Mouse (Mus musculus) neural tube, embryonic 11.5 days (tissue): ENCODE data around the gene Bbx. TPM values are rescaled to one million over a fixed set of nuclear protein-coding genes. Genes with fewer than 3 reads are reported as not detected.
A peak's percentile ranks its signal among the peaks of the same experiment; 100 is the strongest.

Experiments
- ATAC-seq: fragments of 200-750 bp; cut with Nextera tagmentation; 2 replicates; pipeline ENCODE4 v1.8.0; 2017; ENCODE audit warnings: moderate number of reproducible peaks, mild to moderate bottlenecking, moderate TSS enrichment, moderate library complexity; ENCODE audit not compliant: insufficient read depth, low FRiP score, low TSS enrichment
- DNase-seq: peaks from one replicate; pipeline ENCODE4 v3.0.0-alpha.2; 2015; ENCODE audit warnings: low spot score
- H3K27ac ChIP-seq: fragments of 300-500 bp; sonication (generic); 2 replicates; pipeline ENCODE4 v1.5.1; 2014; ENCODE audit warnings: low read depth, mild to moderate bottlenecking, low read length
- H3K27me3 ChIP-seq: fragments of 300-500 bp; sonication (generic); 2 replicates; pipeline ENCODE4 v1.6.1; 2014; ENCODE audit warnings: mild to moderate bottlenecking, low read length, mixed read lengths; ENCODE audit not compliant: control insufficient read depth, insufficient read depth
- H3K36me3 ChIP-seq: fragments of 300-500 bp; sonication (generic); 2 replicates; pipeline ENCODE4 v1.6.1; 2014; ENCODE audit warnings: mild to moderate bottlenecking, low read length, moderate library complexity, mixed read lengths; ENCODE audit not compliant: control insufficient read depth, insufficient read depth
- H3K4me1 ChIP-seq: fragments of 300-500 bp; sonication (generic); 2 replicates; pipeline ENCODE4 v1.6.1; 2014; ENCODE audit warnings: low read length, mixed read lengths; ENCODE audit not compliant: control insufficient read depth, insufficient read depth
- H3K4me2 ChIP-seq: fragments of 300-500 bp; sonication (generic); 2 replicates; pipeline ENCODE4 v1.6.1; 2014; ENCODE audit warnings: low read depth, mild to moderate bottlenecking, moderate library complexity
- H3K4me3 ChIP-seq: fragments of 300-500 bp; sonication (generic); 2 replicates; pipeline ENCODE4 v1.5.1; 2014; ENCODE audit warnings: low read depth, low read length
- H3K9ac ChIP-seq: fragments of 300-500 bp; sonication (generic); 2 replicates; pipeline ENCODE4 v1.6.1; 2014; ENCODE audit warnings: mild to moderate bottlenecking, low read length
- H3K9me3 ChIP-seq: fragments of 300-500 bp; sonication (generic); 2 replicates; pipeline ENCODE4 v1.6.1; 2016; ENCODE audit warnings: low read length; ENCODE audit not compliant: control insufficient read depth
- WGBS: fragments of 180-500 bp; shearing (Covaris S2); extraction: QIAGEN DNeasy Blood & Tissue Kit; methylation state at CpG from one replicate; pipeline ENCODE4 v1.1.7; 2014; 5-methylcytosine and 5-hydroxymethylcytosine counted together
- polyA plus RNA-seq: library from polyadenylated mRNA; unstranded; fragments of >200 nt; fragmentation: Nextera tagmentation; extraction: Ambion mirVana; gene quantifications from 2 replicates; pipeline ENCODE4 v1.2.1, GENCODE M21; 2014

The Bbx gene
- polyA plus RNA-seq, 1 experiment from 2014 or later = 24.0 TPM

GRCm38 (mm10) chr16:50420130-50420529 lies 12.1 kb downstream of the Bbx start:
- ATAC-seq (no peak), DNase-seq (no peak)
- no peaks in the 10 kb centered on the region for H3K36me3 ChIP-seq
- no peak overlapping the region for H3K27ac ChIP-seq
- no peaks in the 10 kb centered on the region for H3K4me1 ChIP-seq
- H3K4me3 ChIP-seq = no peak overlapping the region
- WGBS = 3% methylated on average over 1 of the region's 1 CpGs
- H3K9ac ChIP-seq = no peak overlapping the region
- H3K27me3 ChIP-seq = no peaks in the 10 kb centered on the region
- H3K9me3 ChIP-seq = no peaks in the 10 kb centered on the region
- H3K4me2 ChIP-seq = no peak overlapping the region

- H3K27me3 ChIP-seq = no peaks in the 10 kb centered on the region
- no peaks in the 10 kb centered on the region for H3K36me3 ChIP-seq
- ATAC-seq = no peak
- no peak overlapping the region for H3K27ac ChIP-seq
- H3K9ac ChIP-seq = no peak overlapping the region
- no peaks in the 10 kb centered on the region for H3K9me3 ChIP-seq
- no peak overlapping the region for H3K4me2 ChIP-seq
- DNase-seq = no peak
- WGBS = 83% methylated on average over 8 of the region's 8 CpGs
- no peak overlapping the region for H3K4me3 ChIP-seq
- H3K4me1 ChIP-seq = no peaks in the 10 kb centered on the region
These were observed 16.8 kb downstream of the Bbx start for GRCm38 (mm10) chr16:50415406-50415805.

GRCm38 (mm10) chr16:50402851-50403250 lies 29.3 kb downstream of the Bbx start:
- no peaks in the 10 kb centered on the region for H3K4me1 ChIP-seq
- DNase-seq = no peak
- no peaks in the 10 kb centered on the region for H3K9me3 ChIP-seq
- WGBS = 90% methylated on average over 5 of the region's 5 CpGs
- H3K4me2 ChIP-seq = no peak overlapping the region
- no peak overlapping the region for H3K9ac ChIP-seq
- ATAC-seq = no peak
- no peak overlapping the region for H3K4me3 ChIP-seq
- H3K36me3 ChIP-seq = no peaks in the 10 kb centered on the region
- H3K27ac ChIP-seq = no peak overlapping the region
- no peaks in the 10 kb centered on the region for H3K27me3 ChIP-seq

- H3K9ac ChIP-seq = no peak overlapping the region
- H3K4me1 ChIP-seq = no peaks in the 10 kb centered on the region
- H3K9me3 ChIP-seq = no peaks in the 10 kb centered on the region
- no peak overlapping the region for H3K4me2 ChIP-seq
- H3K27me3 ChIP-seq = no peaks in the 10 kb centered on the region
- no peaks in the 10 kb centered on the region for H3K36me3 ChIP-seq
- no peak overlapping the region for H3K27ac ChIP-seq
- H3K4me3 ChIP-seq = no peak overlapping the region
- DNase-seq (no peak), ATAC-seq (no peak)
- WGBS = 92% methylated on average over 6 of the region's 6 CpGs
These were observed 32.4 kb downstream of the Bbx start for GRCm38 (mm10) chr16:50399775-50400174.

GRCm38 (mm10) chr16:50398564-50398963 lies 33.6 kb downstream of the Bbx start:
- Histone ChIP-seq H3K9me3 (no peaks in the 10 kb centered on the region), H3K36me3 (no peaks in the 10 kb centered on the region), H3K27me3 (no peaks in the 10 kb centered on the region), H3K4me1 (no peaks in the 10 kb centered on the region), H3K4me3 (no peak overlapping the region), H3K9ac (no peak overlapping the region), H3K4me2 (no peak overlapping the region), H3K27ac (no peak overlapping the region)
- no peak for DNase-seq
- ATAC-seq = no peak
- 86% methylated on average over 4 of the region's 4 CpGs for WGBS

- H3K27ac ChIP-seq = no peak overlapping the region
- no peaks in the 10 kb centered on the region for H3K9me3 ChIP-seq
- no peaks in the 10 kb centered on the region for H3K36me3 ChIP-seq
- H3K9ac ChIP-seq = no peak overlapping the region
- no peaks in the 10 kb centered on the region for H3K4me1 ChIP-seq
- H3K27me3 ChIP-seq = no peaks in the 10 kb centered on the region
- H3K4me2 ChIP-seq = no peak overlapping the region
- no peak overlapping the region for H3K4me3 ChIP-seq
- DNase-seq = no peak
- ATAC-seq = no peak
- 88% methylated on average over 6 of the region's 6 CpGs for WGBS
These were observed 36.1 kb downstream of the Bbx start for GRCm38 (mm10) chr16:50395928-50396612.

- H3K4me3 ChIP-seq = no peak overlapping the region
- H3K27ac ChIP-seq = no peak overlapping the region
- DNase-seq (no peak), ATAC-seq (no peak)
- H3K4me1 ChIP-seq = no peaks in the 10 kb centered on the region
- H3K9me3 ChIP-seq = no peaks in the 10 kb centered on the region
- no peaks in the 10 kb centered on the region for H3K27me3 ChIP-seq
- H3K4me2 ChIP-seq = no peak overlapping the region
- H3K9ac ChIP-seq = no peak overlapping the region
- WGBS = 79% methylated on average over 3 of the region's 3 CpGs
- H3K36me3 ChIP-seq = no peaks in the 10 kb centered on the region
These were observed 43.7 kb downstream of the Bbx start for GRCm38 (mm10) chr16:50388499-50388898.

- Histone ChIP-seq H3K36me3 (no peaks in the 10 kb centered on the region), H3K4me2 (no peak overlapping the region), H3K27ac (no peak overlapping the region), H3K4me1 (peaks cover 8% of the 10 kb centered on the region; the same call in 1 of the 2 replicates), H3K4me3 (no peak overlapping the region), H3K27me3 (0 out of 2 replicates have a peak, but pooled peaks cover 2% of the 10 kb centered on the region), H3K9ac (no peak overlapping the region), H3K9me3 (no peaks in the 10 kb centered on the region)
- 92% methylated on average over 8 of the region's 8 CpGs for WGBS
- ATAC-seq (no peak), DNase-seq (no peak)
These were observed 48.6 kb downstream of the Bbx start for GRCm38 (mm10) chr16:50383541-50383940.

- DNase-seq = peak; percentile 17
- Histone ChIP-seq H3K36me3 (no peaks in the 10 kb centered on the region), H3K9ac (no peak overlapping the region), H3K9me3 (no peaks in the 10 kb centered on the region), H3K27me3 (0 out of 2 replicates have a peak, but pooled peaks cover 2% of the 10 kb centered on the region), H3K27ac (no peak overlapping the region), H3K4me2 (peak overlapping the region; percentile 4; the same call in 1 of the 2 replicates), H3K4me1 (peaks cover 8% of the 10 kb centered on the region; the same call in 1 of the 2 replicates), H3K4me3 (no peak overlapping the region)
- 39% methylated on average over 7 of the region's 7 CpGs for WGBS
- ATAC-seq = peak; percentile 36; the same call in 1 of the 2 replicates
These were observed 50.8 kb downstream of the Bbx start for GRCm38 (mm10) chr16:50381351-50381746.
